Mouse (Mus musculus) cerebellum, adult 9-11 months (tissue): ENCODE measurements around the gene Gm960.

Experiments used
- DNase-seq: peaks from one replicate; pipeline ENCODE4 v3.0.0; 2022

Gene Gm960

GRCm38 (mm10) chr19:4711601-4712155 lies 13.2 kb upstream of the Gm960 start:
- peak; percentile 80 for DNase-seq

GRCm38 (mm10) chr19:4711098-4711600 lies 12.7 kb upstream of the Gm960 start, which contains the start of gene Sptbn2:
Gene Sptbn2, plus strand, starts transcription at chr19:4711167.
- DNase-seq = peak; percentile 73

- DNase-seq = no peak
Measured at GRCm38 (mm10) chr19:4708765-4709164, 10.3 kb upstream of the Gm960 start.

GRCm38 (mm10) chr19:4701221-4701620 lies 2.8 kb upstream of the Gm960 start:
- no peak for DNase-seq

- DNase-seq = no peak
Measured at GRCm38 (mm10) chr19:4700656-4701055, 2.2 kb upstream of the Gm960 start.

- DNase-seq = no peak
Measured at GRCm38 (mm10) chr19:4699821-4700220, 1.4 kb upstream of the Gm960 start.

GRCm38 (mm10) chr19:4698856-4699255 lies 388 bp upstream of the Gm960 start:
- peak; percentile 69 for DNase-seq

GRCm38 (mm10) chr19:4697721-4698120 lies 747 bp downstream of the Gm960 start:
- DNase-seq = peak; percentile 68

- no peak for DNase-seq
Measured at GRCm38 (mm10) chr19:4697121-4697520, 1.3 kb downstream of the Gm960 start.

- no peak for DNase-seq
Measured at GRCm38 (mm10) chr19:4694346-4694745, 4.1 kb downstream of the Gm960 start.

- no peak for DNase-seq
Measured at GRCm38 (mm10) chr19:4672401-4672800, 26.1 kb downstream of the Gm960 start.

- DNase-seq = no peak
Measured at GRCm38 (mm10) chr19:4670776-4671175, 27.7 kb downstream of the Gm960 start.

- no peak for DNase-seq
Measured at GRCm38 (mm10) chr19:4666815-4667214, 31.7 kb downstream of the Gm960 start.

- DNase-seq = peak; percentile 38
Measured at GRCm38 (mm10) chr19:4658156-4658555, 40.3 kb downstream of the Gm960 start.

- DNase-seq = no peak
Measured at GRCm38 (mm10) chr19:4646917-4647492, 51.5 kb downstream of the Gm960 start.

- DNase-seq = peak; percentile 63
Measured at GRCm38 (mm10) chr19:4644271-4644670, 54.2 kb downstream of the Gm960 start.

GRCm38 (mm10) chr19:4635986-4636385 lies 62.5 kb downstream of the Gm960 start:
- no peak for DNase-seq

GRCm38 (mm10) chr19:4628819-4629218 lies 69.6 kb downstream of the Gm960 start:
- peak; percentile 81 for DNase-seq

GRCm38 (mm10) chr19:4625829-4626535 lies 72.5 kb downstream of the Gm960 start:
- DNase-seq = no peak

GRCm38 (mm10) chr19:4625179-4625828 lies 73.2 kb downstream of the Gm960 start, which contains the start of gene Rce1:
Gene Rce1, minus strand, starts transcription at chr19:4625641.
- peak; percentile 88 for DNase-seq

GRCm38 (mm10) chr19:4624406-4625178 lies 73.9 kb downstream of the Gm960 start:
- no peak for DNase-seq

- no peak for DNase-seq
Measured at GRCm38 (mm10) chr19:4624006-4624405, 74.5 kb downstream of the Gm960 start.

GRCm38 (mm10) chr19:4623419-4623818 lies 75.0 kb downstream of the Gm960 start:
- peak; percentile 45 for DNase-seq
